Mouse (Mus musculus) ES-E14 (cell line): ENCODE data around the gene Cdkl4.

Experiments
- CHD2 ChIP-seq: IDR thresholded peaks from 2 replicates; pipeline ENCODE4 v1.6.1; 2014; ENCODE audit warnings: mild to moderate bottlenecking, low read depth, low read length, inconsistent platforms
- HCFC1 ChIP-seq: IDR thresholded peaks from 2 replicates; pipeline ENCODE4 v1.6.1; 2012; ENCODE audit warnings: low read length, inconsistent platforms, borderline replicate concordance; ENCODE audit not compliant: insufficient read depth
- MAFK ChIP-seq: IDR thresholded peaks from 2 replicates; pipeline ENCODE4 v1.6.1; 2014; ENCODE audit warnings: mild to moderate bottlenecking, low read depth, low read length, inconsistent platforms; ENCODE audit not compliant: insufficient read depth
- ZC3H11A ChIP-seq: IDR thresholded peaks from 2 replicates; pipeline ENCODE4 v1.6.1; 2012; ENCODE audit warnings: low read depth, mild to moderate bottlenecking, inconsistent platforms, low read length, borderline replicate concordance
- ZNF384 ChIP-seq: IDR thresholded peaks from 2 replicates; pipeline ENCODE4 v1.6.1; 2012; ENCODE audit warnings: low read depth, low read length, inconsistent platforms

DNA sequence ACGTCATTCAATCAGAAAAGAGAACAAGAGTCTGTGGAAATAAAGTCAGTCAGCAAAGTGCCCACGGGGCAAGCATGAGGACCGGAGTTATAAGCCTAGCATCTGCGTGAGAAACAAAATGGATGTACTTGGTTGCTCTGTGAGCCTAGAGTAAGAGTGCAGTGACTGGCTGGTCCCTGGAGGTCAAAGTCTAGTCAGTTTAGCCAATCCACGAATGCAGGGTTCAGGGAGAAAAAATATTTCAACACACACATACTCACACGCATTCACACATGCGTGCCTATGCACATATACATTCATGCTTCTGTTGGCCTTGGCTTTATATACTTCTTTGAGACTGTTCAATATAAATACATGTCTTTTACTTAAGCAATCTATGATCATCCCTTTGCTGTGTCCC, 62.1 kb downstream of the Cdkl4 start:
- TF ChIP-seq ZNF384 (no peak), ZC3H11A (no peak), CHD2 (no peak), HCFC1 (no peak), MAFK (no peak)
